Mouse (Mus musculus): ENCODE measurements at regions not wholly inside any gene's neighbourhood (a gene's known extent, or its start where the extent isn't known, plus 50 kb on each side); places are given as distances from the start of the nearest gene placed in this dataset.
A peak's percentile ranks its signal among the peaks of the same experiment; 100 is the strongest.

DNA sequence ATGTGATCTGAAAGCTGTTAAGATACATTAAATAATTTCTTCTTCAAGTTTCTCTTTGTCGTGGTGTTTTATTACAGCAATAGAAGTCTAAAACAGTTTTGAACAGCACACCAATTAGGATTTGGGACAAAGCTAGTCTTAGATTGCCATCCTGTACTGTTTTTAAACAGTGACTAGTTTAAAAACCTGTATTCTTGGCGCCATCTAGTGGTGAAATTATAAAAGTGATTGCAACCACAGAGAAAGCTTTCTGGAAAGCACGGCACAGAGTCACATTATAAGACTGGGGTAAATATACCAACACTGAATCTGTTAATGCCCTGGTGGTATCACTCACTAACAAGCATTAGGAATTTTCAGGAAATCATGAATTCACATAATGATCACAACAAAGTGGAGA is 339.3 kb downstream of the Hace1 start:
- Histone ChIP-seq H3K27me3 (ENCODE audit: control insufficient read depth, insufficient read depth, low read length) (no peaks in the 10 kb centered on the region), H3K4me3 (ENCODE audit: low read depth, low read length) (no peak overlapping the region), H3K36me3 (replicated peaks; ENCODE audit: control insufficient read depth, insufficient read depth, low read depth, low read length) (no peaks in the 10 kb centered on the region), H3K9ac (replicated peaks; ENCODE audit: low read length) (no peak overlapping the region), H3K9me3 (replicated peaks; ENCODE audit: control insufficient read depth, low read length) (no peaks in the 10 kb centered on the region), H3K27ac (replicated peaks; ENCODE audit: low read depth, low read length) (no peak overlapping the region), H3K4me2 (ENCODE audit: low read depth, low read length) (no peak overlapping the region), H3K4me1 (ENCODE audit: control insufficient read depth, insufficient read depth, low read length) (no peaks in the 10 kb centered on the region)
- WGBS: 18% methylated on average over 3 of the region's 3 CpGs
- DNase-seq (ENCODE audit: low spot score) (peak; percentile 75), ATAC-seq (replicated peaks; ENCODE audit: insufficient number of reproducible peaks, low FRiP score, low TSS enrichment, low read depth) (no peak)

- no peak for ATAC-seq (replicated peaks; ENCODE audit: insufficient number of reproducible peaks, low FRiP score, low TSS enrichment, low read depth)
- no peaks in the 10 kb centered on the region for H3K9me3 ChIP-seq (replicated peaks; ENCODE audit: control insufficient read depth, low read length)
- 65% methylated on average over 1 of the region's 1 CpGs for WGBS
These were observed 348.1 kb downstream of the Hace1 start for GRCm38 (mm10) chr10:45925746-45926145.

DNA sequence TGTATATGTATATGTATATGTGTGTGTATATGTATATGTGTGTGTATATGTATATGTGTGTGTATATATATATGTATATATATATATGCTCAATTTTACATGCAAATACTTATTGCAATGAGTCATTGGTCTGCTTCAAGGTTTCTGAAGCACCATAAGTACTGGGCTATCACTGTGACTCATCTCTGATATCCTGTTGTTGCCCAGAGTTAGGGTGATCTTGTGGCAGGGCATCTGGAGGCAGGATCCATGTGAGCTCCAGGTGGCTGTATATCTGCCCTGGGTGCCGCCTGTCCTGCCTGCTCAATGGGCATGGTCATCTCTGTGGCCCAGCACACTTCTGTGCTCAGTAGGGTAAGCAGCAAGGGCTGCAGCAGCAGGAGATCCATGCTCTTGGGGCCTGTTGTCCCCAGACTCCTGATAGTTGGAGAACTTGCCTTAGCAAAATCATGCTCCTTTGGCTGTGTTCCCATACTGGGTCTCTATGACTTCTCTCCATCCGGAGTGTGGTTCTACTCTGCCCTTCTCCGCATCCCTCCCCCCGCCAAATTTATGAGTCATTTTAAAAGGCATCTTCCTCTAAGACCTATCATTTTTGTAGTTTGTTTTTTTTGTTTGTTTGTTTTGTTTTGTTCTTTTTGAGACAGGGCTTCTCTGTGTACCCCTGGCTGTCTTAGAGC is 356.1 kb downstream of the Hace1 start:
- DNase-seq (ENCODE audit: low spot score) (no peak), ATAC-seq (replicated peaks; ENCODE audit: insufficient number of reproducible peaks, low FRiP score, low TSS enrichment, low read depth) (no peak)
- H3K27ac ChIP-seq (replicated peaks; ENCODE audit: low read depth, low read length): no peak overlapping the region
- no peak overlapping the region for H3K4me3 ChIP-seq (ENCODE audit: low read depth, low read length)
- H3K27me3 ChIP-seq (ENCODE audit: control insufficient read depth, insufficient read depth, low read length): no peaks in the 10 kb centered on the region
- H3K36me3 ChIP-seq (replicated peaks; ENCODE audit: control insufficient read depth, insufficient read depth, low read depth, low read length): no peaks in the 10 kb centered on the region
- no peaks in the 10 kb centered on the region for H3K9me3 ChIP-seq (replicated peaks; ENCODE audit: control insufficient read depth, low read length)
- 90% methylated on average over 4 of the region's 4 CpGs for WGBS
- no peaks in the 10 kb centered on the region for H3K4me1 ChIP-seq (ENCODE audit: control insufficient read depth, insufficient read depth, low read length)
- H3K4me2 ChIP-seq (ENCODE audit: low read depth, low read length): no peak overlapping the region
- no peak overlapping the region for H3K9ac ChIP-seq (replicated peaks; ENCODE audit: low read length)

More at GRCm38 (mm10) chr10:45925746-45926145, 348.1 kb downstream of the Hace1 start:
- Histone ChIP-seq H3K4me2 (ENCODE audit: low read depth, low read length) (no peak overlapping the region), H3K27me3 (ENCODE audit: control insufficient read depth, insufficient read depth, low read length) (no peaks in the 10 kb centered on the region), H3K27ac (replicated peaks; ENCODE audit: low read depth, low read length) (no peak overlapping the region), H3K9ac (replicated peaks; ENCODE audit: low read length) (no peak overlapping the region), H3K36me3 (replicated peaks; ENCODE audit: control insufficient read depth, insufficient read depth, low read depth, low read length) (no peaks in the 10 kb centered on the region), H3K4me1 (ENCODE audit: control insufficient read depth, insufficient read depth, low read length) (no peaks in the 10 kb centered on the region), H3K4me3 (ENCODE audit: low read depth, low read length) (no peak overlapping the region)
- DNase-seq (ENCODE audit: low spot score): no peak

DNA sequence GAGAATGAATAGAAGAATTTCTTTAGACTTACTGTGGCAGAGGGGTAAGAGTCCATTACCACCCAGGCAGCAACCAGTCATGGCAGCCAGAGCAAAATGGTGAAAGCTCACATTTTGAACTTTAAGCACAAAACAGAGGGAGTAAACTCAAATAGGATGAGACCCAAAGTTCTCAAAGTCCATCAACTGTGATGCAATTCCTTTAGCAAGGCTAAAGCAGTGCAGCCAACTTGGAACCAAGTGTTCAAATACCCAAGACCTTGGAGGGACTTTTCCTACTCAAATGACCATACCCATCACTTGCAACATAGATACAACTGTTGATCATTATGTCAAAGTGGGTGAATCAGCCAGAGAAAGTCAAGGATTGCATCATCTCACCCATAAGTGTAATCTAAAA is 380.1 kb downstream of the Hace1 start:
- Histone ChIP-seq H3K9me3 (replicated peaks; ENCODE audit: control insufficient read depth, low read length) (no peaks in the 10 kb centered on the region), H3K9ac (replicated peaks; ENCODE audit: low read length) (no peak overlapping the region), H3K4me1 (ENCODE audit: control insufficient read depth, insufficient read depth, low read length) (no peaks in the 10 kb centered on the region), H3K27me3 (ENCODE audit: control insufficient read depth, insufficient read depth, low read length) (no peaks in the 10 kb centered on the region), H3K36me3 (replicated peaks; ENCODE audit: control insufficient read depth, insufficient read depth, low read depth, low read length) (no peaks in the 10 kb centered on the region), H3K27ac (replicated peaks; ENCODE audit: low read depth, low read length) (no peak overlapping the region), H3K4me3 (ENCODE audit: low read depth, low read length) (no peak overlapping the region), H3K4me2 (ENCODE audit: low read depth, low read length) (no peak overlapping the region)
- ATAC-seq (replicated peaks; ENCODE audit: insufficient number of reproducible peaks, low FRiP score, low TSS enrichment, low read depth) (no peak), DNase-seq (ENCODE audit: low spot score) (no peak)

DNA sequence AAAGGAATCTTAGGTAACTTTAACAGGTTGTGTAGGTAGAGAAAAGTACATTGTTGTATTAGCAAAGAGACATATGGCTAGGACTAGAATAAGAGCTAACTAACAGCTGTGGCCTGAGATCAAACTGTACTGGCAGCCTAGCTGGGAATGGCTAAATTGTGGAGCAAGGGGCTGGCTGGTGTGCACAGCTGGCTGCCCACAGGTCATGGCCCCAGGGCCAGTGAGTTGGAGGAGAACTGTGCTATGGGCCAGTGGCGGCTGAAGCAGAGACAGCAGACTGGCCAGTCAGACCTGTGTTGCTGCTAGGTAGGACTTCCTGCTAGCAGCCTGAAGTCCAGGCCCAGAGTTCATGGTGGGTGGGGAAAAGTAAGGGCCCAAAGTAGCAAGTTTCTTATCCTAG is 394.6 kb downstream of the Hace1 start:
- H3K9ac ChIP-seq (replicated peaks; ENCODE audit: low read length): no peak overlapping the region
- H3K4me3 ChIP-seq (ENCODE audit: low read depth, low read length): no peak overlapping the region
- no peaks in the 10 kb centered on the region for H3K27me3 ChIP-seq (ENCODE audit: control insufficient read depth, insufficient read depth, low read length)
- H3K4me2 ChIP-seq (ENCODE audit: low read depth, low read length): no peak overlapping the region
- H3K9me3 ChIP-seq (replicated peaks; ENCODE audit: control insufficient read depth, low read length): no peaks in the 10 kb centered on the region
- WGBS: 45% methylated on average over 1 of the region's 1 CpGs
- no peaks in the 10 kb centered on the region for H3K36me3 ChIP-seq (replicated peaks; ENCODE audit: control insufficient read depth, insufficient read depth, low read depth, low read length)
- ATAC-seq (replicated peaks; ENCODE audit: insufficient number of reproducible peaks, low FRiP score, low TSS enrichment, low read depth): no peak
- H3K4me1 ChIP-seq (ENCODE audit: control insufficient read depth, insufficient read depth, low read length): no peaks in the 10 kb centered on the region
- H3K27ac ChIP-seq (replicated peaks; ENCODE audit: low read depth, low read length): no peak overlapping the region
- DNase-seq (ENCODE audit: low spot score): no peak

DNA sequence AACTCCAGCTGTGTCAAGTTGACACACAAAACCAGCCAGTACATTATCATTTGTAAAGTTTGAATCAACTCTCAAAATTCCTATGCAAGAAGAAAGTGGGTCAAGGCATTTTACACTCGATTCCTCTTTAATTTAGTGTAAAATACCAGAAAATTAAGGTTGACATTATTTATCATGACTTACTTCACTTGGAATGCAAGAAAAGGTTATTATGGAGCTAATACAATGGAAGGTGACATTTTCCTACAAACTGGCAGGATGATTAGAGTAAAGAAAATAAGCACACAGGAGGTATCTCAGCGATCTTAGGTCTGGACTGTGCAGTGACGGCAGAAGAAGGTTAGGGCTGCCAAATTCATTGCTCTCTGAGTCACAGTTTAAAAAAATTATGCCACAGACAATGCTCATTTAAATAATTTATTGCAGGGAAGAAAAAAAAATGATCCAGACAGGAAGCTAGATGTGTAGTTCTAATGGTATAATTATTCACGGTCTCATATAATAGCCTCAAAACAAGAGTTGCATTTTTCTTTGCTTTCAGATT is 405.2 kb downstream of the Hace1 start:
- 65% methylated on average over 4 of the region's 4 CpGs for WGBS
- ATAC-seq (replicated peaks; ENCODE audit: insufficient number of reproducible peaks, low FRiP score, low TSS enrichment, low read depth): no peak

GRCm38 (mm10) chr10:45983671-45984335 is 406.2 kb downstream of the Hace1 start:
- Histone ChIP-seq H3K4me2 (ENCODE audit: low read depth, low read length) (no peak overlapping the region), H3K9ac (replicated peaks; ENCODE audit: low read length) (no peak overlapping the region), H3K9me3 (replicated peaks; ENCODE audit: control insufficient read depth, low read length) (no peaks in the 10 kb centered on the region), H3K4me3 (ENCODE audit: low read depth, low read length) (no peak overlapping the region), H3K27me3 (ENCODE audit: control insufficient read depth, insufficient read depth, low read length) (no peaks in the 10 kb centered on the region), H3K36me3 (replicated peaks; ENCODE audit: control insufficient read depth, insufficient read depth, low read depth, low read length) (no peaks in the 10 kb centered on the region), H3K27ac (replicated peaks; ENCODE audit: low read depth, low read length) (no peak overlapping the region), H3K4me1 (ENCODE audit: control insufficient read depth, insufficient read depth, low read length) (no peaks in the 10 kb centered on the region)
- ATAC-seq (replicated peaks; ENCODE audit: insufficient number of reproducible peaks, low FRiP score, low TSS enrichment, low read depth) (no peak), DNase-seq (ENCODE audit: low spot score) (no peak)
- 82% methylated on average over 6 of the region's 6 CpGs for WGBS

More for the DNA sequence above, 405.2 kb downstream of the Hace1 start:
- Histone ChIP-seq H3K27me3 (ENCODE audit: control insufficient read depth, insufficient read depth, low read length) (no peaks in the 10 kb centered on the region), H3K27ac (replicated peaks; ENCODE audit: low read depth, low read length) (no peak overlapping the region), H3K4me1 (ENCODE audit: control insufficient read depth, insufficient read depth, low read length) (no peaks in the 10 kb centered on the region), H3K4me3 (ENCODE audit: low read depth, low read length) (no peak overlapping the region), H3K36me3 (replicated peaks; ENCODE audit: control insufficient read depth, insufficient read depth, low read depth, low read length) (no peaks in the 10 kb centered on the region), H3K4me2 (ENCODE audit: low read depth, low read length) (no peak overlapping the region), H3K9me3 (replicated peaks; ENCODE audit: control insufficient read depth, low read length) (no peaks in the 10 kb centered on the region), H3K9ac (replicated peaks; ENCODE audit: low read length) (no peak overlapping the region)
- no peak for DNase-seq (ENCODE audit: low spot score)

- no peak overlapping the region for H3K4me3 ChIP-seq (ENCODE audit: low read depth, low read length)
- no peaks in the 10 kb centered on the region for H3K4me1 ChIP-seq (ENCODE audit: control insufficient read depth, insufficient read depth, low read length)
- no peak overlapping the region for H3K4me2 ChIP-seq (ENCODE audit: low read depth, low read length)
- H3K27ac ChIP-seq (replicated peaks; ENCODE audit: low read depth, low read length): no peak overlapping the region
- ATAC-seq (replicated peaks; ENCODE audit: insufficient number of reproducible peaks, low FRiP score, low TSS enrichment, low read depth) (no peak), DNase-seq (ENCODE audit: low spot score) (no peak)
- no peaks in the 10 kb centered on the region for H3K36me3 ChIP-seq (replicated peaks; ENCODE audit: control insufficient read depth, insufficient read depth, low read depth, low read length)
- no peak overlapping the region for H3K9ac ChIP-seq (replicated peaks; ENCODE audit: low read length)
- WGBS: 89% methylated on average over 2 of the region's 2 CpGs
- H3K9me3 ChIP-seq (replicated peaks; ENCODE audit: control insufficient read depth, low read length): no peaks in the 10 kb centered on the region
- no peaks in the 10 kb centered on the region for H3K27me3 ChIP-seq (ENCODE audit: control insufficient read depth, insufficient read depth, low read length)
These were observed 408.7 kb downstream of the Hace1 start for GRCm38 (mm10) chr10:45986341-45986740.
